Mouse (Mus musculus) mouse embryonic stem cell (cell line): ENCODE results near the gene Cmip.

ENCODE experiments used
- in situ Hi-C, 2 experiments: fragments of 300-500 bp; cut with MboI; formaldehyde crosslinking; loops; 1 replicate in 1 of 2; 3 replicates in 1 of 2; pipeline ENCODE4 v1.14.3; 2019 to 2020; ENCODE audit warnings: low sequenced_read_pairs in 2 of 2, low pct_unique_long_range_greater_than_20kb in 1 of 2, mixed read lengths in 1 of 2; ENCODE audit not compliant: unreplicated experiment in 1 of 2

Cmip gene

DNA sequence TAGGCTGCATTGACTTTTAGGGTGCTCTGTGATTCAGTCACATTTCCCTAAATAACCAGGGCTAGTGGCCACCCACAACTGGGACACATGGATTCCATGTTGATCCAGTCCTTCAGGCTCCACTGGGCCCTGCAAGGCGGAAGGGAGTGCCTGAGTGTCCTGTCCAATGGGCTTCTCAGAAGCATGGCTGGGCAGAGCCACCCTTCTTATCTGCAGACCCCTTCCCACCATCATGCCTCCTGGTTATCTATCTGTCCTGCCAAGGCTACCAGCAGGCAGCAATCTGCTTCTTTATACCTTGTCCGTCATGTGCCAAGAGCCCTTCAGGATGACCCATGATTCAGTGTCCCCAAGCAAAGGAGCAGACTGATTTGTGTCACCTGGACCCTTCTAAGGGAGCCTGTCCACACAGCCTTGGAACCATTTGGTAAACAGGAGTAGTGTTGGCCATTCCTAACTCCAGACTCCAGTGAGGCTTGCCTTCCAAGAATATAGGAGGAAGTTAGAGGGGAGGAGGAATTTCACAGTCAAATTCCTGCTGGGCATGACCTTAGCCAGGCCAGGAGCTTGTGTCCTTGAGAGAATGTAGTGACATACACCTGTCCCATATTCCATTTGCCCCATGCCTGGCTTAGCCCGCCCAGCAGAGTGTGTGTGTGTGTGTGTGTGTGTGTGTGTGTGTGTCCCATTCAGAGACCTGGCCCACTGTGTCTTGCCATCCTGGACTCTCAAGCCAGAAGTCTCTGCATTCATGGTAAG lies 103.5 kb downstream of the Cmip start:
- in situ Hi-C loops, result no loop called here

DNA sequence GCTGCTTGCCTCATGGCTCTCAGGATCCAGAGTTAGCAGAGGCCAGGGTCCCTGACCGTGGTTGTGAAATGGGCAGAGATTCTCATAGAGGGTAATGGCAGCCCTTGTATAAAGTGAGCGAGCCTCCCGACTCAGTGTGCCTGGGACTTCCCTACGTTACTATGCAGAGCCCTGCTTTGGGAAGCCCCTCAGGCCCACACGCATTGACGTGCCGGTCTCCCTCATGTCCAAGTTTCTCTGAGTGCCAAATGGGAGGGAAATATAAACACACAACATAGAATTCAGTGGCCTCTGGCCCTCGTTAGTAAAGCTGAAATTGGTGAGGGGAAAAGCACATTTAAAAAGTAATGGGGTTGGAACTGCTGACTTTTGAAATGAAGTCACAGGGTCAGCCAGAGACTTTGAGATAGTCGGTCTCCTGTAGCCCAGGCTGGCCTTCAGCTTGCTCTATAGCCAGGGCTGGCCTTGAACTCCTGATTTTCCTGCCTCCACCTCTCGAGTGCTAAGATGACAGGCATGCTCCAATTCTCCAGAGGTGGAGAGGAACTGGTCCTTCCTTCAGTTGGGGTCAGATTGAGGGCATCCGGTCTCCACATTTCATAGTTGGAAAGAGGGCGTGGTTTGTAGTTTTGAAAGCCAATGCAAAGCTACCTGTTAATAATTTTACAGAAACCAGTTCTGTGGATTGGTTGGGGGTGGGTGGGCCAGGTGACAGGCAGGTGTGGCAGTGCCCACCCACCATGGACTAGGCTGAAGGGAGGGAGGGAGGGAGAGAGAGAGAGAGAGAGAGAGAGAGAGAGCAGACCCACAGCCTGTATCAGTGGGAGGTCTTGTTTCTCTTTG lies 105.0 kb downstream of the Cmip start:
- in situ Hi-C loops, result no loop called here

DNA sequence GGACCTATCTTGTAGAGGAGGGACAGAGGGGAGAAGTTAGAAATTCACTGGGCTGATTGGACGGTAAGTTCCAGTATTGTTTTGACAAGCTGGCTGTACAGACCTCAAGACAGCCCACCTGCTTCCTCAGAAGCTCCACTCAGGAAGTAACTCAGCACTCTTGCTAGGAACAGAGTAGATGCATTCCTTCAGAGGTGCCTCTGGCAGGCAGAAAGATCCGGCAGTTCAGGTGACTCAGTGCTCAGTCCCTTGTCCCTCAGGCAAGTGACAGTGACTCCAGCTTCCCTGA lies 105.5 kb downstream of the Cmip start:
- in situ Hi-C loops, result no loop called here

DNA sequence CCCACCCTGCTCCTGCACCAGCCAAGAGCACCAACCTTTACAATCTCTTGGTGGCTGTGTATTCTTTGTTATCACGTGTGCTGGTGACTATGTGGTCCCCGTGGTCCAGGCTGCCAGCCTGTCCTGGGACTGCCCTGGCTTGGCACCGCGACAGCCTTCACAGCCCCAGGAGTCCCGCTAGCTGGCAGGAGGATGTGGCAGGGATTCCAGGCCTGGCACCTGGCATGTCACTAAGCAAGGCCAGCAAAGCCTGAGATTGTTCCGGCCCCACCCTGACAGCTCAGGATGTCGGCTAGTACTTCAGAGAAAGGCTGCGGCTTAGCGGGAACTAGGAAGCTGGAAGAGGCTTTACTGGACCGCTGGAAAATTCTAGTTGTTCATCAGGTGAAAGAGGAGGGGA lies 106.4 kb downstream of the Cmip start:
- in situ Hi-C loops, result no loop called here

DNA sequence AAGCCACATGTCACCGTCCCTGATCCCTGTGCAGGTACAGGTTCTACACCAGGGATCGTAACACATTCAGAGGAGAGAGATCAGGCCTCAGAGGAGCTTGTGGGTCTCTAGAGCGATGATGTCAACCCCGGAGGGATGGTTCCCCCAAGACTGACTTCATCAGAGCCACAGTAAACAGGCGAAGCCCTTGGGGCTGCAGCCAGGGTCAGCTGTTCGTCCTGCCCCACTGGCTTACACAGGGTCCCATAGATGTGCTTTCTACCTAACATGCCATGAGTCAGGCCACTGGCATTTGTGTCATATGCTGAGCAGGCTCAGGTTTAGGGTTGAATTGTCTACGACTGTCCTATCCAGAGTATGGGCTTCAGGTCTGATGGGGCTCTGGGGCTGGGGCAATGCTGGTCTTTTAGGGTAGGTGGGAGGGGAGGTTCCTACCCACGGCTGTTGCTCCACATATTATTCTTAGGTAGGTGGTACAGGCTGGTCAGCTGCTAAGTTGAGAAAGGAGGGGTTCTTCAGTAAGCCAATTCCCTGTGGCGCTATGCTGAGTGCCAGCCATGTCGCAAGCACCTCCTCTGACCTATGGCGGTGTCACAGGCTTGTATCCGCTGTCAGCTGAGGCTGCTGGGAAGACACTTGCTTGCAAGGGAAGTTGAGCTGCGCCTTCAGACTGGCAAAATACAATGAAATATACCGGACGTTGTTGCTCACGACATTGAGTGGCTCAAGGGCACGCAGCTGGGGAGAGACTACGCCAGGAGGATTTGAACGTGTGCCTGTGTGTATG lies 107.7 kb downstream of the Cmip start:
- in situ Hi-C loops, result no loop called here

DNA sequence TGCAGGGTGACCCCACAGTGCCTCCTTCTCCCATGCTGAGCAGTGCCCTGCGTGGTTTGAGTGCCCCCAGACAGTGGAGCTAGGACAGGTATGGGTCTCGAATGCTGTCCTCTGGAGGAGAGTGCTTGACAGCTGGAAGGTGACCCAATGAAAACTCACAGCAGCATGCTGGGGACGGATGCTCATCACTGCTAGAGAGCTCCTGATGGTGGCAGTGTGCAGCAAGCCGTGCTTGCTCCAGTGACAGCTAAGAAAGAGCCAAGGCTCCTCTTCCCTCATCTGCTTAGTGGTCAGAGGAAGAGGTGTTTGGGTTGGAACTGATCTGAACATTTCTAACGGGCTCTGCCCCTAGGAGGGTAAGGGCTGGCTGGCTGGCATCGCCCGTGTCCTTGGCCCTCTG lies 109.6 kb downstream of the Cmip start:
- in situ Hi-C loops, result no loop called here

DNA sequence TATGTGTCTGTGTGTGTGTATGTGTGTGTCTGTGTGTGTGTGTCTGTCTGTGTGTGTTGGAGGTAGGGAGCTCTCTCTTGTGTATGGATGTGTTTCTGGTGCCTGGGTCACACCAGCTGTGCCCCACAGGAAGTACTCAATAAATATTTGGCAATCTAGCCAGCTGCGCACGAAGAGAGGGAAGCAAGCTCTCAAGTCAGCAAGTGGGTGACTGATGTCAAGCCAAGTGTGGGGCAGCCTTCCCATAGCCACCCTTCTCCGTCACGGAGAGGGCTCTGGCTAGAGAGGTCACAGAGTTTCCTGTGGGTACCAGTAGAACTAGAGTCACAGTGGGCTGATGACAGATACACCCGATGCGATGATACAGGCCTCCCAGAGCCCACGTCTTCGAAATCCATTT lies 110.6 kb downstream of the Cmip start:
- in situ Hi-C loops, result no loop called here

DNA sequence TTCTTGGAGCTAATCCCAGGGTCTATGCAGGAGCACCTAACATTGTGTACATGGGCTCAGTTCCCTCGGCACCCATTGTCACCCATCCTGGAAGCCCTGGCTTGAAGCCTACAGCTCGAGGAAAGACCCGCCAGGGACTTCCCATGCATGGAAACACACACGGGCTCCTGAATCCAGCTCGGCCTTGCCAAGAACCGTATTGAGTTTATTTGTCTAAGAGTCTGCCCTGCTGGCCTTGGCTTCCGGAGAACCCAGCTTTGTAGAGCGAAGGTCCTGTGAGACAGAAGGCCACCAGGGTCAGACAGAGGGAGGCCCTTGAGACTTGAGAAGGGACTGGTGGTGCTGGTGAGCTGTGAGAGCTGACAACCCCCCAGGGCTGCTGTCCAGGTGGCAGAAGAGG lies 111.9 kb downstream of the Cmip start:
- in situ Hi-C loops, result no loop called here

DNA sequence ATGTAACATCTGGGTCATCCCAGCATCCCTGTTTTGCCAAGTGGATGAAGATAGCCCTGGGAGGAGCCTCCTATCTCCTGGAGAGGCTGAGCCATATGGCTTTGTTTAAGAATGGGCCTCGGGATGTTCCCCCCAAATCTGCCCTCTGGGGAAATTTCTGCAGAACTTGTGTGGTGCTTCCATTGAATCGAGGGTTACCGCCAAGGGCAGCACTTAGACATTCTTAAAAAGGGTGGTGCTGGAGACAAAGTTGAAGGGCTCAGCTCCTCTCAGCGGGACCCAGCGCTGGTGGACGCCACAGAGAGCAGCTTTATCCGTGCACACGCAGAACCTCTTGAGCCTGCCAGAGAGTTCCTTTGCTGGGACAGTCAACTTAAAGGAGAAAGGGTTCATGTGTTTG lies 113.1 kb downstream of the Cmip start:
- in situ Hi-C loops, result no loop called here

DNA sequence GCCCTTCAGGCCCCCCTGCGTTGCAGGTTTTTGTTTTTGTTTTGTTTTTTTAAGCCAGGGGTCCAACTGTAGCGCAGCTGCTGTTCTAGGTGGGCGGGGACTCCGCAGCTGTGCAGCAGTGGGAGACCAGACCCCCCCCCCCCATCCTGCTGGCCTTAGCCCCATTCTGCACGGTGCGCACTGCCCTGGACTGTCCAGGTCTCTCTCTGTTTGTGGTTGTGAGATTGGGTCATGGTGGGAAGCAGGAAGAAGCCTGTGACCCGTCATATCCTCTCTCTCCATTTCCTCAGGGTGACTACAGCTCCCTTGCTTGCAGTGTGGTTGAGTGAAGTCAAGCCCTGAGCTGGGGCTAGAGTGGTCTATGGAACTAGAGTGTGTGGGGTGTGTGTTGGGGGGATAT lies 114.3 kb downstream of the Cmip start:
- in situ Hi-C loops, result no loop called here

DNA sequence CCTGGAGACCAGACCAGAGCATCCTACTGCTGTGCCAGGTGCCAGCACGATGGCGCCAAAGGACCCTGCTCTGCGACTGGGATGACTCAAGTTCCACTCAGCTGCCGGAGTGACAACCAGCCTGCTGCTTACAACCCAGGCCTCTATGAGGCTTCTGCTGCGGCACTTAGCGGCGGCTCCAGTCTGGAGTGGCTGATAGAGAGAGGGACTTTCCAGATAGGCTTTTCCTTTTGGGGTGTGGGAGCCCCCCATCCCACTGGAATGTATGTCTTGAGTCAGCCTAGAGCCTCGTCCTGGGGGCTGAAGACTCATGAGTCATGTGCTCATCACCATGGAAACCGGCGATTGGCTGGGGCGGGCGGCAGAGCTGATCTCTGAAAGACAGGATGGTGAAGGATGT lies 115.2 kb downstream of the Cmip start:
- in situ Hi-C loops, result no loop called here

DNA sequence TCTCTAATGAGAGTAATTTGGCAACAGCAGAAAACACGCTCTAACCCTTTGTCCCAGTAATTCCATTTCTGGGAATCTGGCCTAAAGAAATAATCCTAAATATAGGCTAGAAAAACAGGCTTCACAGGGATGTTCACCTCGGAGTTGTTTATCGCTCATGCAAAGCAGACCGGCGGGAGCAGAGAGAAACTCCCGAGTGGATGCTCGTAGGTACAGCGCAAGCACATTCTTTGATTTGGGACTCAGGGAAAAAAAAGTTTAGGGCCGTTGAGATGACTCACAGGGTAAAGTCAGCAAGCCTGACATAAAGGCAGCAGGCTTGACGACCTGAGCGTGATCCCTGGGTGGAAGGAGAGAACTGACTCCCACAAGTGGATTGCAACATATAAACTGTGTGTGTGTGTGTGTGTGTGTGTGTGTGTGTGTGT lies 116.2 kb downstream of the Cmip start:
- in situ Hi-C loops, result no loop called here

DNA sequence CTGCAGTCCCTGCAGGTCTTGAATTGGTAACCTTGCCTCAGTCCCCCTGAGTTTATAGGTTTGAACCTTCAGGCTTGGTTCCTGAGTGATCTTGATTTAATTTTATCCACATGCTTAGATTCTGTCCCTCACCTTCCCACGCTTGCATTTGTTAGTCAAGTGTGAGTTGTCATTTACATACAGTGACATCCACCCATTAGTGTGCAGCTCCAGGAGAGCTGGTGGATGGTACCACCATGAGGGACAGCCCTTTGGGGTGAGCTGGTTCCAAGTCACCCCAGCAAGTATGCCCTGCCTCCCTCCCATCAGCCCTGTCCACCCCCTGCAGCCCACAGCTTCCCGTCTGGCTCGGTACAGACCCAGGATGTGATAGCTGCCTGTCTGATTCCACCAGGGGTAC lies 117.2 kb downstream of the Cmip start:
- in situ Hi-C loops, result no loop called here

DNA sequence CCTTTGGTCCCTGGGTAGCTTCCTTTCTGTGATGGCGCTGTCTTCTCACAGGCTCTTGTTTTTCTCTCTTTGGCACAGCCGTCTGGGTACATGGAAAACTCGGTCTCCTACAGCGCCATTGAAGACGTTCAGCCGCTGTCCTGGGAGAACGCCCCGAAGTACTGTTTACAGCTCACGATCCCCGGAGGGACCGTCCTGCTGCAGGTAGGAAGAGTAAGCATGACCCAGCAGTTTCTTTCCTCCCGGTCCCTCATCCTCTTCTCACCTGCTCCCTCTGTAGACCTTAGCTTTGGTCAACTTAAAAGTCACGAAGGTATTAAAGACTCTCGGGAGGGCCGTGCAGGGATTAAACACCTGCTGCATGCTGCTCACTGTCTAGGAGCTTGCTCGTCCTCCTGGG lies 120.1 kb downstream of the Cmip start:
- in situ Hi-C loops, result no loop called here

DNA sequence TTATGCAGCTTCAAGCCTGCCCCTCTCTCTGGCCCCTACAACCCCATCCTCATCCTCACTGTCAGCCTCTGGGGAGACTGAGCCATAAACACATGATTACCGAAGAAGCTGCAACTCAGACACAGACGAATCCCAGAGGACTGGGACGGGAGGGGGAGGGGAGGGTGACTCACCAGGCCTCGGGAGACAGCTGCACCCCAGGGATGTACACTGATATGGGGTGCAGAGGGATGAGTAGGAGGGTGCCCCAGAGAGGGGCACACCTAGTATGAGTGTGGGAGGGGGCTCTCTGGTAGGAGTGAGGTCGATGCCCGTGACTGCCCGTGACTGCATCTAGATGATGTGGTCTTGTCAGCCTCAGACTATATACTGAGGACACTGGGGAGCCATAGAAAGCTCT lies 121.8 kb downstream of the Cmip start:
- in situ Hi-C loops, result no loop called here

DNA sequence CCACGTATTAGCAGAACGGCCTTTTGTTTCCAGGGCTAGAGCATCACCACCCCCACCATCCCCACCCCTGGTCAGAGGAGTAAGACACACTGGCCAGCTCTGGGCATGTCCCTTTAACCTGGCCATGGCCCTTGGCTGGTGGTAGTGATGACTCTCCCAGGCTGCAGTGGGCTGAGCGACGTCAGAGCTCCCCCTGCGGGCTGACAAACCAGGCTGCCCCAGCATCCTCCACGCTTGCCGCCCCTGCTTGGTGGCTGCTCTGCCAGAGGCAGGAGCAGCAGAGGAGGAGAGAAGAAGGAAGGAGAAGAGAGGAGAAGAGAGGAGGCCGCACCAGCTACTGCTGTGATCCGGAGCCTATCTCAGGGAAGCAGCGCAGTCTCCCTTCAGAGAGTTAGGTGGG lies 122.3 kb downstream of the Cmip start:
- in situ Hi-C loops, result no loop called here

DNA sequence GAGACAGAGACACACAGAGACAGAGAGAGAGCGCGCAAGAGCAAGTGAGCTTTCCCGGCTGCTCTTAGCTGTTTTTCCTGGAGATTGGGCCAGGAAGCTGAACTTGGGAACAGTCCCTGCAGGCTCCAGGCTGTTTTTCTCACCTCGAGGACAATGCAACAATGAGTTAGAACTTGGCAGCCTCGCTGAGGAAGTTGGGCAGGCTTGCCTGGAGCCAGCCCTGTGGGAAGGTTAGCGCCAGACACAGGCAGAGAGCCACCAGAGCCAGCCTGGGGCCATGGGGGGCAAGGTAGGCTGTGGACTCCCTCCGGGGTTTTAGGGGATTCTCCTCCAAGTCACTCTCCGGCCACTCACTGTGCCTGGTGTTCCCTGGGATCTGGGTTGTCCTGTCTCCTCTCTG lies 123.9 kb downstream of the Cmip start:
- in situ Hi-C loops, result no loop called here

DNA sequence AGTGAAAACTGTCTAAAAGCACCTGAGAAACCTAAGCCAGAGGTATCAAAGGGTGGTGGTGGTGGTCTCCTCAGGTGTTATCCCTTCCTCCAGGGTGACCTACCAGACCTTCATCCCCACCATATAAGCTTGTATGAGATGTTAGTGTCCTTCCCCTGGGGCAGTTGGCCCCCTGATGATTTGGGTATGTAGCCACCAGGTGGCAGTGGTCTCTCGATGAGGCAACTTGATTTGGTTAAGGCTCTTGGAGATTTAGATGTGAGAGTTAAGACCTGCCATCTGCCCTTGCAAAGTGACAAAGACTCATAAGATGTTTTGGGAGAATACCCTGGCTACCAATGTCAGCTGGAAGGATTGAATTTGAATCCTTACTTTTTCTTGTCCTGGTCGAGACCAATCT lies 129.3 kb downstream of the Cmip start:
- in situ Hi-C loops, result no loop called here

DNA sequence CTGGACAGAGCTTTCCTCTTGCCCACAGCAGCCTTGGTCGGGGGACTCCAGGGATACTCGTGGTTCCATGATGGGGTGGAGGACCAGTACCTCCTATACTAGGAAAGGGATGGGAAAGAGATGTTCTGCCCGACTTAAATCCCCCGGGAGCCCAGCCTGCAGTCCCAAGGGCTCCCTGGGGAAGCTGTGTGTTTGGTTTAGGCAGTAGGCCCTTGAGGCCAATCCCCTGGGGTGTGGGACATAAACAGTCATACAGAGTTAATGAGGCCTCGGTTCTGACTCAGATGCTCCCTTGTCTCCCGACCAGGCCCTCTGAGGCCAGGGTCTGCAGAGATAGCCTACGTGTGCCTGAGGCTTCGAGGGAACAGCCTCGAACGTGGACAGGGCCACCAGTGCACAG lies 130.8 kb downstream of the Cmip start:
- in situ Hi-C loops, result no loop called here

DNA sequence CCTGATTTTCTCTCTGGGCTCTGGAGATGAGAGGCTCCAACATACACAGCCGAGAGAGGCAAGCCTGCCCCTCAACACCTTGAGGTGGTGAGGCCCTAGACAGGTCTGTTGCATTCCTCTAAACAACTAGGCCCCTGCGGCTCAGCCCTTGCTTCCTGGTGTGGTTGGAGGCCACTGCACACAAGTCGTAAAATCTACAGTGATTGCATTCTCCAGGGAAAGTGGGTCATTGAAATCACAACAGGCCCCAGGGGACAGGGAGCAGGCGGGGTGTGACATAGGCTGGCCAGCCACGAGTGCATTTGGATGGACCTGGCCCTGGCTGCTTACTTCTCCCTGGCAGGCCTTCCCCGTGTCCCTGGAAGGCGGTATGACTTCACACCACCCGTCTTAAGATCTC lies 131.5 kb downstream of the Cmip start:
- in situ Hi-C loops, result no loop called here
